Mouse (Mus musculus) forebrain, embryonic 16.5 days (tissue): Measurements from ENCODE around the gene Rack1. TPM values are rescaled to one million over a fixed set of nuclear protein-coding genes. Genes with fewer than 3 reads are reported as not detected.

Experiments
- ATAC-seq: fragments of 200-750 bp; cut with Nextera tagmentation; 2 replicates; pipeline ENCODE4 v1.8.0; 2017; ENCODE audit warnings: mild to moderate bottlenecking, moderate library complexity
- H3K27ac ChIP-seq: fragments of 300-500 bp; sonication (generic); 2 replicates; pipeline ENCODE4 v1.5.1; 2014; ENCODE audit warnings: low read length, control low read depth
- H3K27me3 ChIP-seq: fragments of 300-500 bp; sonication (generic); replicated peaks from 2 replicates; pipeline ENCODE4 v1.6.1; 2014; ENCODE audit warnings: low read length; ENCODE audit not compliant: control insufficient read depth, insufficient read depth
- H3K36me3 ChIP-seq: fragments of 300-500 bp; sonication (generic); 2 replicates; pipeline ENCODE4 v1.6.1; 2014; ENCODE audit not compliant: control insufficient read depth, insufficient read depth
- H3K4me1 ChIP-seq: fragments of 300-500 bp; sonication (generic); replicated peaks from 2 replicates; pipeline ENCODE4 v1.6.1; 2014; ENCODE audit warnings: low read length; ENCODE audit not compliant: control insufficient read depth, insufficient read depth
- H3K4me2 ChIP-seq: fragments of 300-500 bp; sonication (generic); 2 replicates; pipeline ENCODE4 v1.6.1; 2014; ENCODE audit warnings: mild to moderate bottlenecking, low read length, control low read depth
- H3K4me3 ChIP-seq: fragments of 300-500 bp; sonication (generic); replicated peaks from 2 replicates; pipeline ENCODE4 v1.5.1; 2014; ENCODE audit warnings: mild to moderate bottlenecking, low read length, control low read depth
- H3K9ac ChIP-seq: fragments of 300-500 bp; sonication (generic); replicated peaks from 2 replicates; pipeline ENCODE4 v1.6.1; 2014; ENCODE audit warnings: low read depth, low read length, control low read depth
- H3K9me3 ChIP-seq: fragments of 300-500 bp; sonication (generic); 2 replicates; pipeline ENCODE4 v1.6.1; 2016; ENCODE audit warnings: low read length; ENCODE audit not compliant: control insufficient read depth
- WGBS: fragments of 180-500 bp; shearing (Covaris S2); extraction: QIAGEN DNeasy Blood & Tissue Kit; methylation state at CpG from one replicate; pipeline ENCODE4 v1.1.7; 2014; 5-methylcytosine and 5-hydroxymethylcytosine counted together
- polyA plus RNA-seq: library from polyadenylated mRNA; unstranded; fragments of >200 nt; fragmentation: Nextera tagmentation; extraction: Ambion mirVana; gene quantifications from 2 replicates; pipeline ENCODE4 v1.2.1, GENCODE M21; 2015

The Rack1 gene
- polyA plus RNA-seq, 1 experiment from 2014 or later = 451 TPM

DNA sequence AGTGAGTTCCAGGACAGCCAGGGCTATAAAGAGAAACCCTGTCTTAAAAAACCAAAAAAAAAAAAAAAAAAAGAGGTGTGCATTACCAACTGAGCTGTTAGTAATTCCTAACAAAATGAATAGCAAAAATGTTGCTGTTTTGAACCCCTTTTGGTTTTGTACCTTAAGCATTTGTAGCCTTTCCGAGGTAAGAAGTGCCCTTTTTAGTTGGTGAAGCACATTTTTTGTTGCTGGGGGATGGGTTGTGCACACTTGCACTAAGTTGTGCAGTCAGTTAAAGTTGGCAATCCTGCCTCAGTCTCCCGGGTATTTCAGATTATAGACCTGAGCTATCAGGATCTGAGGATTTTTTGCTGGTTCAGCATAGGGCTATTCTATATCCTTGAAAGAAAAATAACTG, 4.8 kb downstream of the Rack1 start:
- no peak overlapping the region for H3K27ac ChIP-seq
- peaks cover 19% of the 10 kb centered on the region for H3K4me1 ChIP-seq
- H3K9ac ChIP-seq = no peak overlapping the region
- WGBS = 85% methylated on average over 2 of the region's 2 CpGs
- no peak overlapping the region for H3K4me3 ChIP-seq
- no peak overlapping the region for H3K4me2 ChIP-seq
- H3K9me3 ChIP-seq = no peaks in the 10 kb centered on the region
- no peaks in the 10 kb centered on the region for H3K27me3 ChIP-seq
- no peak for ATAC-seq
- peaks cover 55% of the 10 kb centered on the region for H3K36me3 ChIP-seq

DNA sequence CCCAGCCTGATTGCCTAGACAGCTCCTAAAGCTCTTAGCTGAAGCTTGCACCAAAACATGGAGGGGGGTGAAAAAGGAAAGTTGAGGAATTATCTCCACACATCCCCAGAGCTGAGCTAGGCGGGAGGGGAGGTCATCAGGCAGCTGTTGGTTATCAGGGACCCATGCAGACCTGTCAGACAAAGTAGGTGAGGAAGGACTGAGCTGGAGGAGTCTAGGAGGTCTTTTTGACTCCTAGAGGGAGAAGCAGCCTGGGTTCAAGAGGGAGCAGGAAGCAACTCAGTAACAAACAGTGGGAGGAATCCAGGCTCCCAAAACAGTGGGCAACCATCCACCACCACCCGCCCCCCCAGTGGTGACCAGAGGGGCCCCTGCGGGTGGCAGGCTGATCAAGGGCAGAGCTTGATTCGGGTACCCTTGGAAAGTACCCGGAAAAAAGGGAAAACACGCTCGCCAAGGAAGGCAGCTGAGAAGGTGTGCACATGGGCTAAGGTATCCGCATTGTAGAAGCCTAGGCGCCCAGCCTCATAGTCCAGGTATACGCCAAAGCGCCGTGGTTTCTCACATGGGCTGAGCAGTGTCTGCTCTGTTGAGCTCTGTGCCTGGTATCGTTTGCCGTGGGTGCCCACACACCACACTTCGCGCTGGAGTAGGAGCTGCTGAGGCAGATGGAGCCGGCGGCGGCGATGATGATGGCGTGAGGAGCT, 6.9 kb downstream of the Rack1 start:
- ATAC-seq = peak; percentile 24; the same call in 1 of the 2 replicates
- H3K36me3 ChIP-seq = peaks cover 65% of the 10 kb centered on the region
- no peak overlapping the region for H3K9ac ChIP-seq
- 56% methylated on average over 21 of the region's 21 CpGs for WGBS
- peaks cover 8% of the 10 kb centered on the region for H3K4me1 ChIP-seq
- no peak overlapping the region for H3K4me2 ChIP-seq
- no peak overlapping the region for H3K4me3 ChIP-seq
- H3K27me3 ChIP-seq = no peaks in the 10 kb centered on the region
- H3K9me3 ChIP-seq = no peaks in the 10 kb centered on the region
- H3K27ac ChIP-seq = no peak overlapping the region

GRCm38 (mm10) chr11:48807563-48808303, 7.6 kb downstream of the Rack1 start:
- no peaks in the 10 kb centered on the region for H3K9me3 ChIP-seq
- 68% methylated on average over 14 of the region's 14 CpGs for whole genome bisulfite sequencing
- H3K27me3 ChIP-seq = no peaks in the 10 kb centered on the region
- no peak overlapping the region for H3K4me2 ChIP-seq
- H3K27ac ChIP-seq = no peak overlapping the region
- H3K4me3 ChIP-seq = no peak overlapping the region
- no peak overlapping the region for H3K9ac ChIP-seq
- peaks cover 62% of the 10 kb centered on the region for H3K36me3 ChIP-seq
- peaks cover under 1% of the 10 kb centered on the region; the same call in 1 of the 2 replicates for H3K4me1 ChIP-seq
- ATAC-seq = peak; percentile 5; the same call in 1 of the 2 replicates

DNA sequence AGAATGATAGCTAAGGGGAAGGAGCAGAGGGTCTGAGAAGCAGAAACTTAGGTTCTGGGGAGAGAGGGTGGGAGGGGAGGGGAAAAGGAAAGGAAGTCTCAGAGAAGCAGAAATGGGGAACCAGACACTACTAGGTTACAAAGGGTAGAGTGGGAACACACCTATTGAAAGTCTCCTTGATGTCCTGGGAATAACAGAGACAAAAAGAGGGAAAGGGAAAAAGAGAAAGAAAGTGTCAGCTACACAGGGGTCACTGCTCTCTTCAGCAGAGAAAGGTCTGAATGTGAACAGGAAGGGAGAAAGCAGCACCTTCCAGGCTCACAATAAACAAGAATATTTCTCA, 8.1 kb downstream of the Rack1 start:
- no peak overlapping the region for H3K9ac ChIP-seq
- no peaks in the 10 kb centered on the region for H3K27me3 ChIP-seq

DNA sequence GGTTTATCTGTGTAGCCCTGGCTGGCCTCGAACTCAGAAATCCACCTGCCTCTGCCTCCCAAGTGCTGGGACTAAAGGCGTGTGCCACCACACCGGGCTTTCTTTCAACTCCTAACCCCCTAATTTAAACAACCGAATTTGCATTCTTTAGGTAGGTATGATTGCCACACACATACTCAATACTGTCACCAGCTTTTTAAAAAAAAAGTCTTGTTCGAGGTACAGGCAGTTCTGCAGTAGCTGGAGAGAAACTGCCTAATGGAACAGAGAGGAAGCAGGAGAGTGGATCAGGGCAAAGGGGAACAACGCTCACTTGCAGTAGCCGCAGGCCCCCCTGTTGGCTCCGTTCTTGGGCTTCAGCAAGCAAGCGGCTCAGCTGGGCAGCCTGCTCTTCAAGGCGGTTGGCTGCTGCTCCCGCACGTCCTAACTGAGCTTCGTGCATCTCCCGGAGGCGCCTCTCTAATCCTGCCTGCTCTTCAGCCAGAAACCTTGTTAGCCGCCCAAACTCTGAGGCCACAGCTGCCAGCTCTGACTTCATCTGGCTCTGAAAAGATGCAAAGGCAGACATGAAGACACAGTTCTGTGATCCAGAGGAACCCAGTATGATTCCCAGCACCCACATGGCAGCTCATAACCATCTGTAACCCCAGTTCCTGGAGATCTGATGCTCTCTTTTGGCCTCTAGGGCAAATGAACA, 8.8 kb downstream of the Rack1 start:
- Histone ChIP-seq H3K36me3 (peaks cover 52% of the 10 kb centered on the region), H3K4me1 (0 out of 2 replicates have a peak, but pooled peaks cover 3% of the 10 kb centered on the region), H3K9ac (no peak overlapping the region), H3K27ac (no peak overlapping the region), H3K27me3 (no peaks in the 10 kb centered on the region), H3K9me3 (no peaks in the 10 kb centered on the region), H3K4me2 (no peak overlapping the region), H3K4me3 (no peak overlapping the region)
- 59% methylated on average over 16 of the region's 16 CpGs for WGBS
- peak; percentile 11; the same call in 1 of the 2 replicates for ATAC-seq

More for the DNA sequence above, 8.1 kb downstream of the Rack1 start:
- Histone ChIP-seq H3K4me3 (no peak overlapping the region), H3K27ac (no peak overlapping the region), H3K9me3 (no peaks in the 10 kb centered on the region), H3K4me2 (no peak overlapping the region), H3K4me1 (0 out of 2 replicates have a peak, but pooled peaks cover 1% of the 10 kb centered on the region), H3K36me3 (peaks cover 58% of the 10 kb centered on the region)
- no peak for ATAC-seq

GRCm38 (mm10) chr11:48809434-48809830, 9.3 kb downstream of the Rack1 start:
- 65% methylated on average over 4 of the region's 4 CpGs for WGBS
- Histone ChIP-seq H3K27ac (no peak overlapping the region), H3K36me3 (peaks cover 47% of the 10 kb centered on the region)

GRCm38 (mm10) chr11:48810142-48810541, 10.0 kb downstream of the Rack1 start:
- Histone ChIP-seq H3K36me3 (peaks cover 41% of the 10 kb centered on the region), H3K9ac (no peak overlapping the region), H3K4me3 (no peak overlapping the region), H3K27me3 (no peaks in the 10 kb centered on the region), H3K4me2 (no peak overlapping the region), H3K4me1 (peaks cover 12% of the 10 kb centered on the region), H3K9me3 (no peaks in the 10 kb centered on the region), H3K27ac (no peak overlapping the region)
- no peak for ATAC-seq
- WGBS = 87% methylated on average over 2 of the region's 2 CpGs

More at GRCm38 (mm10) chr11:48809434-48809830, 9.3 kb downstream of the Rack1 start:
- H3K9me3 ChIP-seq = no peaks in the 10 kb centered on the region
- no peak overlapping the region for H3K4me2 ChIP-seq
- H3K9ac ChIP-seq = no peak overlapping the region
- no peaks in the 10 kb centered on the region for H3K27me3 ChIP-seq
- peaks cover 6% of the 10 kb centered on the region for H3K4me1 ChIP-seq
- ATAC-seq = no peak
- no peak overlapping the region for H3K4me3 ChIP-seq

GRCm38 (mm10) chr11:48813782-48814181, 13.7 kb downstream of the Rack1 start:
- no peak overlapping the region for H3K4me2 ChIP-seq
- no peak overlapping the region for H3K27ac ChIP-seq
- H3K4me1 ChIP-seq = peaks cover 28% of the 10 kb centered on the region
- H3K27me3 ChIP-seq = no peaks in the 10 kb centered on the region
- H3K9ac ChIP-seq = no peak overlapping the region
- no peak for ATAC-seq
- no peak overlapping the region for H3K4me3 ChIP-seq
- no peaks in the 10 kb centered on the region for H3K9me3 ChIP-seq
- peaks cover 15% of the 10 kb centered on the region for H3K36me3 ChIP-seq

GRCm38 (mm10) chr11:48815851-48816250, 15.7 kb downstream of the Rack1 start:
- no peak overlapping the region for H3K27ac ChIP-seq
- no peaks in the 10 kb centered on the region for H3K9me3 ChIP-seq
- H3K9ac ChIP-seq = peak overlapping the region; percentile 20; the same call in 1 of the 2 replicates
- peak overlapping the region; percentile 79 for H3K4me2 ChIP-seq
- H3K36me3 ChIP-seq = peaks cover 5% of the 10 kb centered on the region
- H3K4me3 ChIP-seq = peak overlapping the region; percentile 80
- H3K27me3 ChIP-seq = no peaks in the 10 kb centered on the region
- peaks cover 28% of the 10 kb centered on the region for H3K4me1 ChIP-seq
- 76% methylated on average over 16 of the region's 16 CpGs for WGBS
- no peak for ATAC-seq
